Mouse (Mus musculus): ENCODE data around the gene Esam.

GRCm38 (mm10) chr9:37517467-37517866 lies 10.4 kb upstream of the Esam start:
- TF ChIP-seq EP300 (IDR thresholded peaks at IDR 0.05), result no peak
- no peak for TF ChIP-seq CTCF (IDR thresholded peaks at IDR 0.05)
